Mouse (Mus musculus) hindbrain, embryonic 13.5 days (tissue): ENCODE data around the gene Il10. TPM values are rescaled to one million over a fixed set of nuclear protein-coding genes. Genes with fewer than 3 reads are reported as not detected.

ENCODE experiments used
- polyA plus RNA-seq: library from polyadenylated mRNA; unstranded; fragments of >200 nt; fragmentation: Nextera tagmentation; extraction: Ambion mirVana; gene quantifications from 2 replicates; pipeline ENCODE4 v1.2.1, GENCODE M21; 2015

Il10 gene
- polyA plus RNA-seq, 1 experiment from 2014 or later = not detected

Other genes with a start within 250 kb of the Il10 start
- not detected in 2 replicates for gene Fcamr, start 218.9 kb upstream of the Il10 start, polyA plus RNA-seq
- gene Pigr, start 193.2 kb upstream of the Il10 start, polyA plus RNA-seq = not detected in 2 replicates
- gene Fcmr, start 154.2 kb upstream of the Il10 start, polyA plus RNA-seq = 0.51 TPM in 1 of 2 replicates, not detected in the other
- not detected in 2 replicates for gene Il24, start 132.4 kb upstream of the Il10 start, polyA plus RNA-seq
- gene Il20, start 108.4 kb upstream of the Il10 start, polyA plus RNA-seq = not detected in 2 replicates
- not detected in 2 replicates for gene Il19, start 79.7 kb upstream of the Il10 start, polyA plus RNA-seq
- gene Mapkapk2, start 78.0 kb downstream of the Il10 start, polyA plus RNA-seq = 22.0 and 23.1 TPM in 2 replicates
- gene Dyrk3, start 118.5 kb downstream of the Il10 start, polyA plus RNA-seq = 15.5 and 15.6 TPM in 2 replicates
- 52.7 and 52.8 TPM in 2 replicates for gene Eif2d, start 133.3 kb downstream of the Il10 start, polyA plus RNA-seq
- 2.6 TPM in 2 replicates for gene Rassf5, start 225.4 kb downstream of the Il10 start, polyA plus RNA-seq